ENCODE assay signal across 9 mouse cellular contexts in genomic region chr11:100713735-100714533, GRCm38 (mm10). TPM values are rescaled to one million over a fixed set of nuclear protein-coding genes. Genes with fewer than 3 reads are reported as not detected.
DNase-seq lines count a peak whose midpoint lies in the region; ATAC-seq and TF ChIP-seq lines count a peak whose summit lies in the region.
"Had no signal": no experiment of that assay in that cellular context is flagged by ENCODE, and none has a peak within 500 bp of the region (broad histone marks: within the 10 kb centered on the region; RNA-seq: fewer than 3 reads in every experiment).

TSS of gene Hspb9 (plus strand) at chr11:100713850.

- no peak for TF ChIP-seq POLR2A in bone marrow macrophage, adult 2 months (IDR thresholded peaks at IDR 0.05; ENCODE audit: borderline replicate concordance, low read depth, low read length)

- DNase-seq in cerebellum, adult 9-11 months, result peak; percentile 39
- no peak for DNase-seq in cerebellum, adult 9-10 months
- no peak for DNase-seq in forebrain, postnatal 0 days
- DNase-seq in hindbrain, embryonic 14.5 days (ENCODE audit: low spot score), result no peak
- peak; percentile 65 to 80 for DNase-seq in spleen, postnatal 10 days (ENCODE audit: low spot score in 2 of 2)

- H3K4me3 ChIP-seq in bone marrow macrophage, adult 2 months (ENCODE audit: insufficient read depth, low read length), result peak within 1 kb of the TSS; percentile 51
- H3K4me3 ChIP-seq in forebrain, postnatal 0 days (ENCODE audit: low read depth, low read length), result no peak within 1 kb of the TSS
- no peak within 1 kb of the TSS for H3K4me3 ChIP-seq in hindbrain, embryonic 14.5 days (replicated peaks; ENCODE audit: low read length)
- H3K4me3 ChIP-seq in limb, embryonic 15.5 days, result peak within 1 kb of the TSS; percentile 27
- no peak within 1 kb of the TSS for H3K4me3 ChIP-seq in midbrain, embryonic 13.5 days (replicated peaks)

- 0 out of 2 replicates have a peak within 1 kb of the TSS, but pooled peaks have one; percentile 2 for H3K9ac ChIP-seq in forebrain, postnatal 0 days
- peak within 1 kb of the TSS; percentile 39; the same call in 1 of the 2 replicates for H3K9ac ChIP-seq in hindbrain, embryonic 14.5 days
- H3K9ac ChIP-seq in limb, embryonic 15.5 days, result peak within 1 kb of the TSS; percentile 7; the same call in 1 of the 2 replicates
- H3K9ac ChIP-seq in midbrain, embryonic 13.5 days (replicated peaks), result peak within 1 kb of the TSS; percentile 10; the same call in 1 of the 2 replicates

- H3K9me3 ChIP-seq in forebrain, postnatal 0 days (ENCODE audit: low read length), result no peaks in the 10 kb centered on the region
- no peaks in the 10 kb centered on the region for H3K9me3 ChIP-seq in hindbrain, embryonic 14.5 days (ENCODE audit: control insufficient read depth, low read length)
- no peaks in the 10 kb centered on the region for H3K9me3 ChIP-seq in limb, embryonic 15.5 days
- no peaks in the 10 kb centered on the region for H3K9me3 ChIP-seq in midbrain, embryonic 13.5 days

- no peaks in the 10 kb centered on the region for H3K27me3 ChIP-seq in forebrain, postnatal 0 days (ENCODE audit: insufficient read depth, low read length)
- H3K27me3 ChIP-seq in hindbrain, embryonic 14.5 days (ENCODE audit: control insufficient read depth, insufficient read depth, low read length), result no peaks in the 10 kb centered on the region
- no peaks in the 10 kb centered on the region for H3K27me3 ChIP-seq in limb, embryonic 15.5 days
- H3K27me3 ChIP-seq in midbrain, embryonic 13.5 days, result no peaks in the 10 kb centered on the region

- H3K36me3 ChIP-seq in forebrain, postnatal 0 days (ENCODE audit: insufficient read depth), result peaks cover 43% of the 10 kb centered on the region
- H3K36me3 ChIP-seq in hindbrain, embryonic 14.5 days (replicated peaks; ENCODE audit: control insufficient read depth, insufficient read depth), result peaks cover 54% of the 10 kb centered on the region
- peaks cover 57% of the 10 kb centered on the region for H3K36me3 ChIP-seq in limb, embryonic 15.5 days
- peaks cover 55% of the 10 kb centered on the region for H3K36me3 ChIP-seq in midbrain, embryonic 13.5 days

- ATAC-seq in forebrain, postnatal 0 days, result no peak
- no peak for ATAC-seq in hindbrain, embryonic 14.5 days (ENCODE audit: low FRiP score)
- ATAC-seq in limb, embryonic 15.5 days (ENCODE audit: insufficient number of reproducible peaks, low FRiP score, low TSS enrichment, low read depth), result no peak
- ATAC-seq in midbrain, embryonic 13.5 days, result no peak

- peak within 1 kb of the TSS; percentile 63 for H3K27ac ChIP-seq in bone marrow macrophage, adult 2 months (ENCODE audit: insufficient read depth, low read depth, low read length)
- no peak within 1 kb of the TSS for H3K27ac ChIP-seq in forebrain, postnatal 0 days (ENCODE audit: low read depth, low read length)
- H3K27ac ChIP-seq in hindbrain, embryonic 14.5 days, result no peak within 1 kb of the TSS
- H3K27ac ChIP-seq in limb, embryonic 15.5 days, result peak within 1 kb of the TSS; percentile 63
- no peak within 1 kb of the TSS for H3K27ac ChIP-seq in midbrain, embryonic 13.5 days

- no peak for TF ChIP-seq CTCF in bone marrow macrophage, adult 2 months (IDR thresholded peaks at IDR 0.05; ENCODE audit: low read depth, low read length)
- no peak for TF ChIP-seq CTCF in forebrain, postnatal 0 days (IDR thresholded peaks at IDR 0.05; ENCODE audit: low read depth)

- peak within 1 kb of the TSS; percentile 20 for H3K4me2 ChIP-seq in forebrain, postnatal 0 days (ENCODE audit: low read depth)
- peak within 1 kb of the TSS; percentile 35 for H3K4me2 ChIP-seq in hindbrain, embryonic 14.5 days (replicated peaks)
- H3K4me2 ChIP-seq in limb, embryonic 15.5 days, result peak within 1 kb of the TSS; percentile 54
- H3K4me2 ChIP-seq in midbrain, embryonic 13.5 days (replicated peaks), result peak within 1 kb of the TSS; percentile 21; the same call in 1 of the 2 replicates

- 14% methylated on average over 38 of the region's 38 CpGs for WGBS in forebrain, postnatal 0 days
- 7% methylated on average over 38 of the region's 38 CpGs for WGBS in hindbrain, embryonic 14.5 days
- 9% methylated on average over 38 of the region's 38 CpGs for WGBS in limb, embryonic 15.5 days
- 5% methylated on average over 38 of the region's 38 CpGs for WGBS in midbrain, embryonic 13.5 days

- H3K4me1 ChIP-seq in bone marrow macrophage, adult 2 months (ENCODE audit: control insufficient read depth, insufficient read depth, low read length), result peaks cover 34% of the 10 kb centered on the region
- H3K4me1 ChIP-seq in forebrain, postnatal 0 days (ENCODE audit: insufficient read depth), result peaks cover 16% of the 10 kb centered on the region
- H3K4me1 ChIP-seq in hindbrain, embryonic 14.5 days (replicated peaks; ENCODE audit: control insufficient read depth, insufficient read depth, low read length), result peaks cover 13% of the 10 kb centered on the region
- peaks cover 31% of the 10 kb centered on the region for H3K4me1 ChIP-seq in limb, embryonic 15.5 days
- H3K4me1 ChIP-seq in midbrain, embryonic 13.5 days (replicated peaks), result peaks cover 38% of the 10 kb centered on the region

RNA-seq across cellular contexts. Expression of gene Hspb9, which starts in this region (rescaled TPM):
- not detected in 2 replicates for polyA plus RNA-seq in bone marrow macrophage, adult 2 months (2012; ENCODE audit: insufficient read depth, insufficient read length, missing spikeins)
- not detected in 2 replicates for total RNA-seq in forebrain, postnatal 0 days (2014; rRNA removed)
- polyA plus RNA-seq in forebrain, postnatal 0 days (2015; fragmentation: Nextera tagmentation; extraction: Ambion mirVana), result 0.21 and 0.22 TPM in 2 replicates
- polyA plus RNA-seq in hindbrain, embryonic 14.5 days (2014; fragmentation: Nextera tagmentation; extraction: Ambion mirVana), result not detected in 2 replicates
- 0.32 and 0.57 TPM in 2 replicates for polyA plus RNA-seq in limb, embryonic 15.5 days (2015; fragmentation: Nextera tagmentation; extraction: Ambion mirVana)
- 0.26 TPM in 1 of 2 replicates, not detected in the other for polyA plus RNA-seq in midbrain, embryonic 13.5 days (2015; fragmentation: Nextera tagmentation; extraction: Ambion mirVana)
- total RNA-seq: layer of hippocampus, postnatal 36 days had no signal

Comparison
In these comparisons a context has a peak if more than half of its experiments do, and no peak if none do; other contexts are left out.
1. DNase-seq: peak in cerebellum, adult 9-11 months (single experiment) and spleen, postnatal 10 days (2 of 2); none in cerebellum, adult 9-10 months (single experiment), forebrain, postnatal 0 days (single experiment) and hindbrain, embryonic 14.5 days (single experiment).
2. H3K27ac ChIP-seq: peak in bone marrow macrophage, adult 2 months (single experiment) and limb, embryonic 15.5 days (single experiment); none in forebrain, postnatal 0 days (single experiment), hindbrain, embryonic 14.5 days (single experiment) and midbrain, embryonic 13.5 days (single experiment).
3. H3K4me3 ChIP-seq: peak in bone marrow macrophage, adult 2 months (single experiment) and limb, embryonic 15.5 days (single experiment); none in forebrain, postnatal 0 days (single experiment), hindbrain, embryonic 14.5 days (single experiment) and midbrain, embryonic 13.5 days (single experiment).
4. Peak in every context shown above with its lines, with median percentiles within 50 percentile points of each other: H3K4me2 ChIP-seq and H3K9ac ChIP-seq.